Mouse (Mus musculus) central nervous system, embryonic 11.5 days (tissue): ENCODE results near the gene Col4a1. TPM values are rescaled to one million over a fixed set of nuclear protein-coding genes. Genes with fewer than 3 reads are reported as not detected.

ENCODE experiments used
- polyA plus RNA-seq: library from polyadenylated mRNA; depleted of rRNA; stranded (reverse); fragments of >200 nt; gene quantifications from 2 replicates; pipeline ENCODE4 v1.2.3, GENCODE M21; 2012; rRNA removed

The Col4a1 gene
- polyA plus RNA-seq = 108 and 116 TPM in 2 replicates

GRCm38 (mm10) chr8:11312349-11313175 is at the start of gene Col4a1, which contains the start of gene Col4a2:
Gene Col4a1, minus strand, starts transcription at chr8:11312826.
Gene Col4a2, plus strand, starts transcription at chr8:11312805.

Other genes with a start within 250 kb of the Col4a1 start
- 45.4 and 47.7 TPM in 2 replicates for gene Col4a2, start within 50 bp of the Col4a1 start, polyA plus RNA-seq
- gene Rab20, start 165.9 kb upstream of the Col4a1 start, polyA plus RNA-seq = 0.86 and 1.2 TPM in 2 replicates
- 73.4 and 99.8 TPM in 2 replicates for gene Naxd, start 184.7 kb upstream of the Col4a1 start, polyA plus RNA-seq
- 32.9 and 37.7 TPM in 2 replicates for gene Cars2, start 238.0 kb upstream of the Col4a1 start, polyA plus RNA-seq
- 87.3 and 149 TPM in 2 replicates for gene Ing1, start 242.7 kb upstream of the Col4a1 start, polyA plus RNA-seq